Mouse (Mus musculus): ENCODE results near the gene Col23a1.

Col23a1 gene

DNA sequence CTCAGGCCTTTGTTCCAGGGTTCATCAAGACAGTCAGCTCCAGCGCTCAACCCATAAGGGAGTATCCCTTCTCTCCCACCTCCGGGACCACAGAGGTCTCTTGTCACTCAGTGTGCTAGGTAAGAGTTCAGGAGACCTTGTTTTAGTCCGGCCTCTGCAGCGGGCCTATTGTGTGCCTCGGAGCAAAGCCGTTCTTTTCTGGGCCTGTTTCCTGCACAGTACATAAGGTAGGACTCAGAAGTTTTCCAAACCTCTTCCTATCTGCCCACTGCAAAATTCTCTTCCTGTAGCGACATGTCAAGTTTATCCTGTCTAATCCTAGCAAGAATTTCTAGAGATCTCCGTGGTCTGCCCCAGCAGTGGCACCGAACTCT is 294.3 kb downstream of the Col23a1 start:
- DNase-seq (ENCODE audit: inconsistent age in 2 of 2, low spot score in 1 of 2), result no peak

GRCm38 (mm10) chr11:51584431-51585248 is 294.9 kb downstream of the Col23a1 start, which contains the start of gene Phykpl:
Gene Phykpl, plus strand, starts transcription at chr11:51584757.
- DNase-seq (ENCODE audit: inconsistent age in 2 of 2, low spot score in 1 of 2), result peak; percentile 98 to 99

DNA sequence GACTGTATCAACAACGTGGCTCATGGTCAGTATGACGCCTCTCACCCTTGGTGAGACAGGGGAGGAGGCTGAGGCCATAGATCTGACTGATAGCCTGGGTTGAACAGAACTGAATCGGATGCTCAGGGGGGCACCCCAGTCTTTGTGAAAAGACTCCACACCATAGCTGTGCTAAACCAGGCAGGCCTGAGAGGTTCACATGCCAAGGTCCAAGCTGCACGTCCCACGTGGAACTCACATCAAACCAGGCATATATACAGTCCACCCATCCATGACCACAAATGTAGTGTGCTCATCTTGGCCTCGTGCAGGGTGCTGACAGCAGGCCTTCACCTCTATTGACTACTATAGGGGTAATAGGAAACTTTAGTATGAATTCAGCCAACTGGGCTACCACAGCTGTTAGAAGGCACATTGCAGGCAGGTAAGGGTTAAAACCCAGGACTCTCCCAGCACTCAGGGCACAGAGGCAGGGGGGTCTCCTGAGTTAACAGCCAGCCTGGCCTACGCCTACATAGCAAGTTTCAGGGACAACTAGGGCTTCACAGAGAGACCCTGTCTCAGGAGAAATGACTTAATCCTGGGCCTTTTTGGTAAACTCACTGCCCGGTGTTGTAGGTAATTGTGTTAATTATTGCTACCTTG is 296.0 kb downstream of the Col23a1 start:
- DNase-seq (ENCODE audit: inconsistent age in 2 of 2, low spot score in 1 of 2), result no peak

DNA sequence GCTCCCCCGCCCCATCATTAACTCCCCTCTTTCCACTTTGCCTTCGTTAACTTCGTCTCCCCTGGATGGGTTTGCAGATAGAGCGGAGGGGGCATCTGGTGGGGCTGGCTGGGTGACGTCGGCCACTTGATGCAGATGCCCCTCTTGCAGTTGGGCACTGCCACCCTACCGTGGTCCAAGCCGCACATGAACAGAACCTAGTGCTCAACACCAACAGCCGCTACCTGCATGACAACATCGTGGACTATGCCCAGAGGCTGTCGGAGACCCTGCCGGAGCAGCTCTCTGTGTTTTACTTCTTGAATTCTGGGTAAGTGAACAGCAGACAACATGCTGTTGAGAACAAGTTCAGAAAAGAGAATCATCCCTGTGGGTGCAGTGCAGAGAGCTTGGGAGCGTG is 296.7 kb downstream of the Col23a1 start:
- DNase-seq (ENCODE audit: inconsistent age in 2 of 2, low spot score in 1 of 2), result no peak

DNA sequence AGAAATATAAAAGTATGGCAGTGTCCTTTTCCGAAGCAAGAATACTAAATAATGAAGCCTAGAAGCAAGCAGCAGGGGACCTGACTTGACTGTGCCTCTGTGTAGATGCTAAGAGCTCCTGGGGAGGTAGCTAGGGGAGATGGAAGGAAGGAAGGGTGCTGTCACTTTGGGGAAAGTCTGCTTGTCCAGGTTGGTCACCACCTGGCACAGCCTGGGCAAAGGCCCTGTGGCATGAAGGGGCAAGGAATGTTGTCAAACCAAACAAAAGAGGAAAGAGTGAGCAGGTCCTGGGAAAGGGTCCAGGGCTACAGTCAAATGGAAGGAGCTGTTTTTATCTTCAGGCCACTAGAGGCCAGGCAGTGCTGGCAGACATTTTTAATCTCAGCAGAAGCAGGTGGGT is 297.3 kb downstream of the Col23a1 start:
- no peak for DNase-seq (ENCODE audit: inconsistent age in 2 of 2, low spot score in 1 of 2)

DNA sequence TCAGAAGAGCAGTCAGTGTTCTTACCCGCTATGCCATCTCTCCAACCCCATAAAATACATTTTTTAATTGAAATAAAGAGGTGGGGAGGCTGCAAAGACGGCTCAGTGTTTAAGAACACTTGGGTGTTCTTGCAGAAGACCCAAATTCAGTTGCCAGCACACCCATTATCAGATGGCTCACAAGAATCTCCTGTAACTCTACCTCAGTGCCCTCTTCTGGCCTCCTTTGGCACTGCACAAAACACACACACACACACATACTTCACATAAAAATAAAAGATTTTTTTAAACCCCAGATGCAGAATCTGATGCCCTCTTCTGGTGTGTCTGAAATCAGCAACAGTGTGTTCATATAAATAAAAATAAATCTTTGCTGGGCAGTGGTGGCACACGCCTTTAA is 299.1 kb downstream of the Col23a1 start:
- DNase-seq (ENCODE audit: inconsistent age in 2 of 2, low spot score in 1 of 2), result no peak

DNA sequence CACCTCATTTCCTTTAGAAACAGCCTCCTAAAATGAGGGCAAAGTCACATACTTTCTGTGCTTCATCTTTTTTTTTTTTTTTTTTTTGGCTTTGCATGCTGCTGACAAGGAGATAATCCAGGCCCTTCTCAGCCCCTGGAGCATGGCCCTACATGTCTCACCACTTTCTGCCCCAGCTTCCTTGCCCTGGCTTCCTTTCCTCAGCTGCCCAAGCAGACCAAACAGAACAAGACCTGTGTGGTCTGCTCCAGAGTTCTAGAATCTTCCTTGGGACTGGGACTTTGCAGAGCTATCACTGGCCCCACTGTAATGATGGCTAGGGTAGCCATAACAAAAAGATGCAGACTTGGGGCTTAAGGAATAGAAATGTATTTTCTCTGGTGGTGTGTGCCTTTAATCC is 300.3 kb downstream of the Col23a1 start:
- DNase-seq (ENCODE audit: inconsistent age in 2 of 2, low spot score in 1 of 2), result no peak

DNA sequence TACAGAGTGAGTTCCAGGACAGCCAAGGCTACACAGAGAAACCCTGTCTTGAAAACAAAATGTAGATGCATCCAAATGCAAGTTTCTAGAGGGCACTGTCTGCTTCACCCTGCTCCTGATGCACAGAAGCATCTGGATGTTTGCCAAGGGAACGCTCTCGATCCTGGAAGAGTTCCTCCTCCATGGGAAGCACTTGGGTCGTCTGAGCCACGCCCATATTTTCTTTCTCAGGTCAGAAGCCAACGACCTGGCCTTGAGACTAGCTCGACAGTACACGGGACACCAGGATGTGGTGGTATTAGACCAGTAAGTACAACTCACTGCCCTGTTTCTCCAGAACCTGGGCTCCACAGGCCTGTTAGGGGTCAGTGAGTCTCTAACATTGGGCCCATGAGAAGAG is 301.4 kb downstream of the Col23a1 start:
- DNase-seq (ENCODE audit: inconsistent age in 2 of 2, low spot score in 1 of 2), result peak; percentile 50 to 70

- no peak for DNase-seq (ENCODE audit: inconsistent age in 2 of 2, low spot score in 1 of 2)
Measured at GRCm38 (mm10) chr11:51591915-51592314, 302.2 kb downstream of the Col23a1 start.

DNA sequence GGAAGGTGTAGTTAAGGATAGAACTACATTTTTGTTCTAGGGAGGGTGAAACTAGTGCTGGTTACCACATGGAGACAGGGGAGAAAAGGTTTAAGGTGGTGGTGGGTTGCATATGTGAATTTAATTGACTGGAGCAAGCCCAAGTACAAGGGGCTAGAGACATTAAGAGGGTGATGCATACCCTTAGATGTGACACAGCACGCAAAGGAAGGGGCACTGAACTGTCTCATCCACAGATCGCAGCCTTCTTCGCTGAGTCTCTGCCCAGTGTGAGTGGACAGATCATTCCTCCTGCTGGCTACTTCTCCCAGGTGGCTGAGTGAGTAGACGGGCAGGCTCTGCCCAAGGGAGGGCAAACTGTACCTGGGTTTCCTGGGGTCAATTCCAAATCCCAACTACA is 303.6 kb downstream of the Col23a1 start:
- DNase-seq (ENCODE audit: inconsistent age in 2 of 2, low spot score in 1 of 2), result no peak

GRCm38 (mm10) chr11:51593849-51594248 is 304.1 kb downstream of the Col23a1 start:
- no peak for DNase-seq (ENCODE audit: inconsistent age in 2 of 2, low spot score in 1 of 2)

DNA sequence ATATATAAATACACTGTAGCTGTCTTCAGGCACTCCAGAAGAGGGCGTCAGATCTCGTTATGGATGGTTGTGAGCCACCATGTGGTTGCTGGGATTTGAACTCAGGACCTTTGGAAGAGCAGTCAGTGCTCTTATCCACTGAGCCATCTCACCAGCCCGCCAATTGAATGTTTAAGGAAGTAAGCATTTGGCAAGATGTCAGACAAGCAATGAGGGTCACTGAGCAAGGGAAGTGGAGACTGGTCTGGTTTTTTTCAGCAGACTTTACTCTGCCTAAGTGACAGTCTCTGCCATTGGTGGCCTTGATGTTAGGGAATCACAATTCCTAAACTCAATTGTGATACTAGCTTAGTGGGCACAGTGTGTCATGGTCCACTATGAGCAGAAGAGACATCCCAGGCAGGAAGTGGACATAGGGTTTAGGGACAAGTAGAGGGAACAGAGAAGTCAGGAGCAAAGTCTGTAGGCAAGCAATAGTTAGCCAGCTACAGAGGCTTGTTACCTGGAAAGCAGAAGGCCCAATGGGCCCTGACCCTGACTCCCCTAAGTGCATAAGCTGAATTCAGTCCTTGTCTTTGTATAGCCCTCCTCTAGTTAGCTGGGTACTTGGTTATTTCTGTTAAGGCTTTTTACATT is 305.1 kb downstream of the Col23a1 start:
- DNase-seq (ENCODE audit: inconsistent age in 2 of 2, low spot score in 1 of 2), result no peak

DNA sequence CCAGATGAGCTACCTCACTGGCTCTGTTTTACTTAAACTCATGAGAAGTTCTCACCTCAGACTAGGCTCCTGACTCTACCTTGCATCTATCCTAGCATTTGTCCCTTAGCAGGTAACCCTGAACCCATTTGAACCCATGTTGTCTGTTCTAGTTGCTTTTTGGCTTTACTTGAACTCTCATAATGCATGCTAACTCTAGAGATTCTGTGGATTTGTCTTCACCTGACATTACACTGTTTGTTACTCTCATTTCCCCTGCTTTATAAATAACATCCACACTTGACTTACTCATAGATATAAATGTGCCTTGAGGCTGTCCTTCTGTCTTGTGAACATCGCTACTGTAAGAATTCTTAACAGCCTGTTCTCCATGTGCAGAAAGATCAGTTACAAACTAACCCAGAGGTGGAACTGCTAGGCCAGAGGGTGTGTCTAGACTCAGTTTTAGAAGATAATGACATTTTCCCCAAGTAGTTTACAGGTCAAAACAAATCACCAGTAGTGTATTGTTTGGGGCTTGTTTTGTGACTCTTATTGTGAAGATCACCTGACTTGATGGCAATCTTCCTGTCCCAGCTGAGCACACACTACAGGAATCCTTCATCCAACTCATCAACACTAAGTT is 305.9 kb downstream of the Col23a1 start:
- no peak for DNase-seq (ENCODE audit: inconsistent age in 2 of 2, low spot score in 1 of 2)

DNA sequence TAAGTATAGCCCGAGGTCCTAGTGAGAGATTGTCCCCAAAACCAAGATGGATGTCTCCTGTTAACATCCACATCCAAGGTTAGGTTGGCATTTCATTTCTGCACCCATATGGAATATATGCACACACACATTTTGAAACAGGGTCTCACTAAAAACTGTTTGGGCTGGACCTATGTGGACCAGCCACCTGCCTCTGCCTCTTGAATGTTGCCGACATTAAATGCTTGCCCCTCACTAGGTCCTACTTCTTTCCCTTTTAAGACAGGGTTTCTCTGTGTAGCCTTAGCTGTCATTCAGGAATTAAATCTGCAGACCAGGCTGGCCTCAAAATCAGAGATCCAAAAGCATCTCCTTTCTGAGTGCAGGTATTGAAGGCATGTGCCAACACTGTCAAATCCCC is 307.8 kb downstream of the Col23a1 start:
- no peak for DNase-seq (ENCODE audit: inconsistent age in 2 of 2, low spot score in 1 of 2)

DNA sequence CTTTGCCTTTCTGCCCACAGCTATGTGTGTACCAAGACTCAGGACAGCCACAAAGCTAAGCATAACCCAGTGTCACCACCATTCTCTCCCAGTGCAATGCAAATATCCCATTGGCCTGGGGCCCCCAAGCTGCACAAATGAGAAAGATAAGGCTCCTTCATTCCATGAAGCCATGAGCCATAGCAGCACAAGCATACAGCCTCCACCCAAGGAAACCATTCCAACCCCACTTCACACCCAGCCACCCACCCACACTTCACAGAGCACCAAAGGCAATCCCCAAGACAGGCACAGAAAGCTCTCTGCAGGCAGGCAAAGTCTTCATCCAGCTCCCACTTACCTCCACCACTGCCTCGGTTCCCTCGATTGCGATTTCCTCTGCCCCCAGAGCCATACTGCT is 312.5 kb downstream of the Col23a1 start:
- DNase-seq (ENCODE audit: inconsistent age in 2 of 2, low spot score in 1 of 2), result no peak

- peak; percentile 94 to 97 for DNase-seq (ENCODE audit: inconsistent age in 2 of 2, low spot score in 1 of 2)
Measured at GRCm38 (mm10) chr11:51605602-51606446, 316.1 kb downstream of the Col23a1 start.

GRCm38 (mm10) chr11:51606447-51607095 is 316.9 kb downstream of the Col23a1 start, which contains the start of gene Hnrnpab:
Gene Hnrnpab, minus strand, starts transcription at chr11:51606847.
- peak; percentile 97 to 99 for DNase-seq (ENCODE audit: inconsistent age in 2 of 2, low spot score in 1 of 2)

DNA sequence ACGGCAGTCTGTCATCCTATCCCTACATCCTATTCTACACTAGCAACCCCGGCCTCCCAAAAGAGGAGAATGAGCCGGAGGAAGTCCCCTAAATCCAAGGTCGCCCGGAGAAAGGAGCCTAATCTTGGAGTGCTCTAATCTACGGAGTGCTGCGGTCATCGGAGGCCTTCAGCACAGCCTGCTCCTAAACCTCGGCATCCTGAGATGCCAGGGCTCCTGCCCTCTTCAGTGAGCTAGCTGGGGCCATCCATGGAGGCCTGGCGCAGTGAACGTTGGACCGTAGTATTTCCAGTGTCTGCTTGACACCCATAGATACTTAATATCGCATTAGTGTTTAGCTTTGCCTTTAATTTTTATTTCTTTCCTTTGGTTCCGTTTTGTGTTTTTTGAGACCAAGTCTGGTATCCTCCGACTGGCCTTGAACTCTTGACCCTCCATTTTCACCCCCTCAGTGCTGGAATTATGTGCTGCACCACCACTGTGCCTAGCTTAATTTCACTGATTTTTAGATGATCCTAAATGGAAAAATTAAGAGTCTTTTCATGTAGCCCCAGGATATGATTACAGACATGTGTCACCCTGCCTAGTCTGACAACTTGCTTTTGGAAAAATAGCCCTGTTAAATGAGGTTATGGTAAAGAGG is 317.5 kb downstream of the Col23a1 start:
- DNase-seq (ENCODE audit: inconsistent age in 2 of 2, low spot score in 1 of 2), result no peak

GRCm38 (mm10) chr11:51609266-51609909 is 319.7 kb downstream of the Col23a1 start:
- DNase-seq (ENCODE audit: inconsistent age in 2 of 2, low spot score in 1 of 2), result no peak
